Mouse (Mus musculus): ENCODE data around the gene Ankrd54.

DNA sequence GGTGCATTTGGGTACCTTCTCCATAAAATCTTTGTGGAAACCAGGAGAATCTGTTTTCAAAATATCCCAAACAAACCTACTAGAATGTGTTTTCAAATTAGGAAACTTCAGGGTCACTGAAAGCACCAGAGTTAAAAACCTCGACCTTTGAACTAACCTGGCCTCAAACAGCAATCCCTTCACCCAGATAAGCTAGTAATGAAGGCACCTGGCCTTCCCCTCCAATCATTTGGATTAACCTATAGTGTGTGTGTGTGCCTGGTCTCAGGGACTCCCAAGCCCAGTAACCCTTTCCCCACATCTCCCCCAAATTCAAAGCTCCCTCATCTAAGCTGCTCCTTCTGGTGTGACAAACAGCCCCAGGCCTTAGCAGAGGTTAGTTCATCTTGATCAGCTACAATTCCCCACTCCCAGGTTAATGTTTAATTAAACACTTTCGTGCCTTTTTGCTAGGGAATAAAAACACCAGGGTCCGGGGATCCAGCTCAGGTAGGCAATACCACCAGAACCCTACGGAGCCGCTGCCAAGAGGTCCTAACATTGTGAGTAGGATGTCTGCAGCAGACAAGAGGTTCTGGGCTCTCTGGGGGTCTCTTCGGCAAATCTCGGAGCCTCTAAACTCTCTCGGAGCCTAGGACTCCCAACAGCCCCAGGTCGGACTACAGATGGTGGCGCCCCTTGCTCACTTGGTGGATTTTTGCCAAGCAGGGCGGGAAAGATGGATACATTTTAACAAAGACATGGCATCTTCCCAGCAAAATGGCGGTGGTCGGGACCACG is 36.0 kb downstream of the Ankrd54 start:
- TF ChIP-seq POLR2A (IDR thresholded peaks at IDR 0.05; ENCODE audit: low read depth, low read length), result no peak
- TF ChIP-seq CTCF (IDR thresholded peaks at IDR 0.05; ENCODE audit: extremely low read depth, insufficient read length, insufficient replicate concordance, low read depth, low read length), result no peak
